Mouse (Mus musculus) liver, embryonic 14.5 days (tissue): ENCODE data around the gene Il22ra1.

ENCODE experiments used
- CTCF ChIP-seq: IDR thresholded peaks from 2 replicates; pipeline ENCODE4 v1.5.1; 2016; ENCODE audit warnings: antibody characterized with exemption, low read depth, control low read depth
- EP300 ChIP-seq: IDR thresholded peaks from 2 replicates; pipeline ENCODE4 v1.6.1; 2016; ENCODE audit warnings: antibody characterized with exemption, low read depth

- TF ChIP-seq CTCF = no peak
- no peak for TF ChIP-seq EP300
Measured at GRCm38 (mm10) chr4:135758825-135759224, 30.9 kb downstream of the Il22ra1 start.
